Mouse (Mus musculus) left cerebral cortex, adult 6 months (tissue): ENCODE data around the gene Ptpn23. TPM values are rescaled to one million over a fixed set of nuclear protein-coding genes. Genes with fewer than 3 reads are reported as not detected.

Experiments used
- long read RNA-seq, 2 experiments: library from polyadenylated mRNA; unstranded; transcript quantifications; one replicate each; pipeline ENCODE4 v2.0.0; 2019 to 2020
- polyA plus RNA-seq: library from polyadenylated mRNA; unstranded; fragments of <200 nt; fragmentation: Nextera tagmentation; gene quantifications from 2 replicates; pipeline ENCODE4 v1.2.3, GENCODE M21; 2021

The Ptpn23 gene
- polyA plus RNA-seq, result 6.5 and 9.5 TPM in 2 replicates
- long read RNA-seq, experiment 1, partial matches to known transcripts, result 8 of 8 reads
- long read RNA-seq, experiment 1, other reads (novel, unspliced or antisense), result 0 of 8 reads
- long read RNA-seq, experiment 2, partial matches to known transcripts, result 11 of 12 reads
- long read RNA-seq, experiment 2, other reads (novel, unspliced or antisense), result 1 of 12 reads

GRCm38 (mm10) chr9:110408099-110408773, at the start of gene Ptpn23:
Gene Ptpn23, minus strand, starts transcription at chr9:110408213.

GRCm38 (mm10) chr9:110419511-110420112, 11.6 kb upstream of the Ptpn23 start, which contains the start of gene Ngp:
Gene Ngp, plus strand, starts transcription at chr9:110419747.

Other genes with a start within 250 kb of the Ptpn23 start
- gene Cspg5, start 164.4 kb downstream of the Ptpn23 start, polyA plus RNA-seq, result 68.4 and 245 TPM in 2 replicates
- gene Elp6, start 103.0 kb downstream of the Ptpn23 start, polyA plus RNA-seq, result 16.6 and 23.0 TPM in 2 replicates
- 25.9 and 40.3 TPM in 2 replicates for gene Scap, start 74.9 kb downstream of the Ptpn23 start, polyA plus RNA-seq
- gene Ngp, start 11.5 kb upstream of the Ptpn23 start, polyA plus RNA-seq, result not detected in 2 replicates
- 7.4 and 8.0 TPM in 2 replicates for gene Klhl18, start 68.5 kb upstream of the Ptpn23 start, polyA plus RNA-seq
- gene Kif9, start 68.7 kb upstream of the Ptpn23 start, polyA plus RNA-seq, result 1.8 and 2.1 TPM in 2 replicates
- gene Setd2, start 124.4 kb upstream of the Ptpn23 start, polyA plus RNA-seq, result 8.8 and 9.2 TPM in 2 replicates
- 2.5 and 3.3 TPM in 2 replicates for gene Nradd, start 216.2 kb upstream of the Ptpn23 start, polyA plus RNA-seq
- 0.46 and 0.58 TPM in 2 replicates for gene Nbeal2, start 245.9 kb upstream of the Ptpn23 start, polyA plus RNA-seq
- 120 and 126 TPM in 2 replicates for gene Ccdc12, start 248.3 kb upstream of the Ptpn23 start, polyA plus RNA-seq